Mouse (Mus musculus) liver, adult 2 months (tissue): ENCODE results near the gene Pcf11. TPM values are rescaled to one million over a fixed set of nuclear protein-coding genes. Genes with fewer than 3 reads are reported as not detected.
A peak's percentile ranks its signal among the peaks of the same experiment; 100 is the strongest.

ENCODE experiments used
- DNase-seq: peaks from one replicate; pipeline ENCODE4 v3.0.0-alpha.2; 2011; ENCODE audit warnings: low read depth, low spot score; ENCODE audit errors: extremely low read depth
- H3K27ac ChIP-seq: fragments of 200-500 bp; replicated peaks from 2 replicates; pipeline ENCODE4 v1.5.1; 2012; ENCODE audit warnings: low read depth, mild to moderate bottlenecking, control low read depth, inconsistent platforms, low read length; ENCODE audit not compliant: insufficient read depth
- H3K27me3 ChIP-seq: fragments of 200-500 bp; 2 replicates; pipeline ENCODE4 v1.6.1; 2012; ENCODE audit warnings: mild to moderate bottlenecking, moderate library complexity, low read length, inconsistent platforms; ENCODE audit not compliant: control insufficient read depth, insufficient read depth
- H3K36me3 ChIP-seq: fragments of 200-500 bp; 2 replicates; pipeline ENCODE4 v1.6.1; 2012; ENCODE audit warnings: low read length, inconsistent platforms; ENCODE audit not compliant: control insufficient read depth, insufficient read depth
- H3K4me1 ChIP-seq: fragments of 200-500 bp; 2 replicates; pipeline ENCODE4 v1.6.1; 2011; ENCODE audit warnings: low read length; ENCODE audit not compliant: control insufficient read depth, insufficient read depth
- H3K4me3 ChIP-seq: fragments of 200-500 bp; 2 replicates; pipeline ENCODE4 v1.5.1; 2011; ENCODE audit warnings: low read depth, mild to moderate bottlenecking, control low read depth, low read length, moderate library complexity; ENCODE audit not compliant: insufficient read depth
- H3K79me2 ChIP-seq: fragments of 200-500 bp; 2 replicates; pipeline ENCODE4 v1.6.1; 2012; ENCODE audit warnings: inconsistent platforms, mild to moderate bottlenecking, low read length, moderate library complexity; ENCODE audit not compliant: control insufficient read depth, insufficient read depth
- H3K9ac ChIP-seq: fragments of 200-500 bp; 2 replicates; pipeline ENCODE4 v1.6.1; 2012; ENCODE audit warnings: low read depth, mild to moderate bottlenecking, control low read depth, inconsistent platforms, low read length
- CTCF ChIP-seq: fragments of 200-500 bp; IDR thresholded peaks from 2 replicates; pipeline ENCODE4 v1.5.1; 2011; ENCODE audit warnings: low read depth, low read length, control low read depth
- POLR2A ChIP-seq: fragments of 200-500 bp; IDR thresholded peaks from 2 replicates; pipeline ENCODE4 v1.6.1; 2011; ENCODE audit warnings: low read length, control low read depth; ENCODE audit not compliant: insufficient read depth; ENCODE audit errors: extremely low read depth
- whole genome bisulfite sequencing: fragments of 180-500 bp; shearing (Covaris S2); methylation state at CpG from one replicate; pipeline ENCODE4 v1.1.7; 2018; 5-methylcytosine and 5-hydroxymethylcytosine counted together
- polyA plus RNA-seq: library from polyadenylated mRNA; depleted of rRNA; stranded (reverse); fragments of >200 nt; gene quantifications from 2 replicates; pipeline ENCODE4 v1.2.3, GENCODE M21; 2012
- total RNA-seq: library from RNA; depleted of rRNA; stranded (reverse); fragments of >200 nt; gene quantifications from 2 replicates; pipeline ENCODE4 v1.2.3, GENCODE M21; 2014

Pcf11 gene
- total and polyA plus RNA-seq, 2 experiments: 7.6 to 23.7 TPM

GRCm38 (mm10) chr7:92656386-92656785 lies 13.3 kb downstream of the Pcf11 start:
- Histone ChIP-seq H3K79me2 (peaks cover 16% of the 10 kb centered on the region; the same call in 1 of the 2 replicates), H3K36me3 (peaks cover 59% of the 10 kb centered on the region), H3K4me1 (peaks cover 3% of the 10 kb centered on the region; the same call in 1 of the 2 replicates), H3K4me3 (no peak overlapping the region), H3K27me3 (no peaks in the 10 kb centered on the region), H3K27ac (no peak overlapping the region), H3K9ac (no peak overlapping the region)
- TF ChIP-seq POLR2A: no peak
- no peak for TF ChIP-seq CTCF
- DNase-seq: no peak
- WGBS: 86% methylated on average over 2 of the region's 2 CpGs

GRCm38 (mm10) chr7:92653329-92653728 lies 16.4 kb downstream of the Pcf11 start:
- Histone ChIP-seq H3K4me3 (no peak overlapping the region), H3K27ac (no peak overlapping the region), H3K27me3 (no peaks in the 10 kb centered on the region), H3K36me3 (peaks cover 46% of the 10 kb centered on the region), H3K9ac (no peak overlapping the region), H3K79me2 (peaks cover 10% of the 10 kb centered on the region; the same call in 1 of the 2 replicates), H3K4me1 (peaks cover 3% of the 10 kb centered on the region; the same call in 1 of the 2 replicates)
- TF ChIP-seq POLR2A: no peak
- no peak for TF ChIP-seq CTCF
- DNase-seq: no peak
- WGBS: 77% methylated on average over 1 of the region's 1 CpGs

- no peak overlapping the region for H3K27ac ChIP-seq
- peaks cover 43% of the 10 kb centered on the region for H3K36me3 ChIP-seq
- H3K27me3 ChIP-seq: no peaks in the 10 kb centered on the region
- 82% methylated on average over 7 of the region's 7 CpGs for WGBS
- H3K4me3 ChIP-seq: no peak overlapping the region
- no peaks in the 10 kb centered on the region for H3K79me2 ChIP-seq
- no peaks in the 10 kb centered on the region for H3K4me1 ChIP-seq
- TF ChIP-seq POLR2A (no peak), CTCF (no peak)
- no peak overlapping the region for H3K9ac ChIP-seq
- DNase-seq: no peak
These were observed 21.9 kb downstream of the Pcf11 start for GRCm38 (mm10) chr7:92647790-92648189.

GRCm38 (mm10) chr7:92642358-92642757 lies 27.4 kb downstream of the Pcf11 start:
- no peaks in the 10 kb centered on the region for H3K4me1 ChIP-seq
- no peak overlapping the region for H3K27ac ChIP-seq
- no peaks in the 10 kb centered on the region for H3K27me3 ChIP-seq
- peaks cover 31% of the 10 kb centered on the region for H3K36me3 ChIP-seq
- TF ChIP-seq POLR2A: no peak
- TF ChIP-seq CTCF: no peak
- peaks cover under 1% of the 10 kb centered on the region; the same call in 1 of the 2 replicates for H3K79me2 ChIP-seq
- no peak overlapping the region for H3K9ac ChIP-seq
- no peak for DNase-seq
- no peak overlapping the region for H3K4me3 ChIP-seq

DNA sequence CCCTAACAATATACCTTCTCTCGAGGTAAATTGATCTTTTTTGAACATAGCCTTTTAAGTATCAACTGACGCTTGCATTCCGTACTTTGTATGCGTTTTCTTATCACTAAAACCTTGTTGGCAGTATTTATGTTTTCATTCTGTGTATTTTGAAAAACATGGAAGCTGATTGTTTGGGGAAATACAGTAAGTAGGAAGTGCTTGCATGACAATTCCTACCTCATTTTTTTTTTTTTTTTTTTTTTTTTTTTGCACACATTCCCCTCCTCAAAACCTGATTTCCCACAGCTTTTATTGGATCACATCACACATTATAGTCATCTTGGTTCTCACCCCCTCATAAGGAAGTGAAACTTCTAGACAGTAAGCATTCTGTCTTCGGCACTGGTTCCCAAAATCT lies 31.7 kb downstream of the Pcf11 start:
- Histone ChIP-seq H3K79me2 (peaks cover 3% of the 10 kb centered on the region; the same call in 1 of the 2 replicates), H3K36me3 (peaks cover 11% of the 10 kb centered on the region), H3K4me3 (no peak overlapping the region; the same call in 1 of the 2 replicates), H3K27ac (no peak overlapping the region), H3K4me1 (peaks cover 2% of the 10 kb centered on the region), H3K27me3 (no peaks in the 10 kb centered on the region), H3K9ac (no peak overlapping the region)
- DNase-seq: no peak
- TF ChIP-seq POLR2A (no peak), CTCF (no peak)
- 65% methylated on average over 5 of the region's 5 CpGs for WGBS

GRCm38 (mm10) chr7:92637021-92637625 lies 32.6 kb downstream of the Pcf11 start, which contains the start of gene Ankrd42:
TSS of gene Ankrd42 (minus strand) at chr7:92637142.
- Histone ChIP-seq H3K9ac (peak within 1 kb of the TSS; percentile 79), H3K79me2 (peaks cover 3% of the 10 kb centered on the region; the same call in 1 of the 2 replicates), H3K27me3 (no peaks in the 10 kb centered on the region), H3K36me3 (peaks cover 7% of the 10 kb centered on the region; the same call in 1 of the 2 replicates), H3K27ac (peak within 1 kb of the TSS; percentile 88), H3K4me1 (peaks cover 2% of the 10 kb centered on the region), H3K4me3 (peak within 1 kb of the TSS; percentile 92)
- no peak for TF ChIP-seq POLR2A
- 0 out of 2 replicates have a peak, but pooled peaks have one; percentile 5 for TF ChIP-seq CTCF
- WGBS: under 1% methylated on average over 44 of the region's 44 CpGs
- peak; percentile 76 for DNase-seq
